Mouse (Mus musculus) hindbrain, embryonic 15.5 days (tissue): Measurements from ENCODE around the gene Slc6a3. TPM values are rescaled to one million over a fixed set of nuclear protein-coding genes. Genes with fewer than 3 reads are reported as not detected.

Experiments
- ATAC-seq: fragments of 200-750 bp; cut with Nextera tagmentation; 2 replicates; pipeline ENCODE4 v1.8.0; 2017; ENCODE audit warnings: low read depth, moderate number of reproducible peaks, moderate TSS enrichment; ENCODE audit not compliant: low FRiP score
- H3K27ac ChIP-seq: fragments of 300-500 bp; sonication (generic); replicated peaks from 2 replicates; pipeline ENCODE4 v1.5.1; 2015; ENCODE audit warnings: mild to moderate bottlenecking, inconsistent platforms
- H3K27me3 ChIP-seq: fragments of 300-500 bp; sonication (generic); 2 replicates; pipeline ENCODE4 v1.6.1; 2015; ENCODE audit warnings: control low read depth, inconsistent platforms
- H3K36me3 ChIP-seq: fragments of 300-500 bp; sonication (generic); 2 replicates; pipeline ENCODE4 v1.6.1; 2015; ENCODE audit warnings: control low read depth, inconsistent platforms
- H3K4me1 ChIP-seq: fragments of 300-500 bp; sonication (generic); replicated peaks from 2 replicates; pipeline ENCODE4 v1.6.1; 2015; ENCODE audit warnings: control low read depth, inconsistent platforms
- H3K4me2 ChIP-seq: fragments of 300-500 bp; sonication (generic); 2 replicates; pipeline ENCODE4 v1.6.1; 2015; ENCODE audit warnings: moderate library complexity, mild to moderate bottlenecking, inconsistent platforms
- H3K4me3 ChIP-seq: fragments of 300-500 bp; sonication (generic); 2 replicates; pipeline ENCODE4 v1.5.1; 2015; ENCODE audit warnings: mild to moderate bottlenecking, inconsistent platforms
- H3K9ac ChIP-seq: fragments of 300-500 bp; sonication (generic); 2 replicates; pipeline ENCODE4 v1.6.1; 2015; ENCODE audit warnings: inconsistent platforms
- H3K9me3 ChIP-seq: fragments of 300-500 bp; sonication (generic); 2 replicates; pipeline ENCODE4 v1.6.1; 2016; ENCODE audit warnings: control low read depth, inconsistent platforms
- WGBS: fragments of 180-500 bp; shearing (Covaris S2); methylation state at CpG from one replicate; pipeline ENCODE4 v1.1.7; 2015; 5-methylcytosine and 5-hydroxymethylcytosine counted together
- polyA plus RNA-seq: library from polyadenylated mRNA; unstranded; fragments of >200 nt; fragmentation: Nextera tagmentation; extraction: Ambion mirVana; gene quantifications from 2 replicates; pipeline ENCODE4 v1.2.1, GENCODE M21; 2015

The Slc6a3 gene
- polyA plus RNA-seq, 1 experiment from 2014 or later, result 0.23 TPM

DNA sequence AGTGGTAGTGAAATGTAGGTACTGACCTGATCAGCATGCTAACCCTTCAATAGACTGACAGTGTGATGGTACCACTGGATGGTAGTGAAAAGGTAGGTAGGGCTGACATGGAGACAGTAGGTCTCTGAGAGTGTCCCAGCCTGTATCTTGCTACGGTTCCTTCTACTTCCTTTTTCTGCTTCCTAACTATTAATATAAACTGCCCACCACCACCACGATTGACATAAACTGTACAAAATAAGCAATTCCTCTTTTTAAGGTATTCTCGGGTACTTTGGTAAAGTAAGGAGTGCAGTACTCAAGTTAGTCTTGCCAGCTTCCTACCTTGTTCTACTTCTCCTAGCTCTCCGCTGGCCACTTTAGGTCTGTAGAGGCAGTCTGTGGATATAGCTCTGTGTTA is 59.7 kb downstream of the Slc6a3 start:
- Histone ChIP-seq H3K36me3 (no peaks in the 10 kb centered on the region), H3K4me1 (no peaks in the 10 kb centered on the region), H3K4me2 (no peak overlapping the region), H3K9ac (no peak overlapping the region), H3K4me3 (no peak overlapping the region), H3K9me3 (no peaks in the 10 kb centered on the region), H3K27me3 (peaks cover 3% of the 10 kb centered on the region; the same call in 1 of the 2 replicates), H3K27ac (no peak overlapping the region)
- ATAC-seq, result no peak
- 87% methylated on average over 4 of the region's 4 CpGs for whole genome bisulfite sequencing

DNA sequence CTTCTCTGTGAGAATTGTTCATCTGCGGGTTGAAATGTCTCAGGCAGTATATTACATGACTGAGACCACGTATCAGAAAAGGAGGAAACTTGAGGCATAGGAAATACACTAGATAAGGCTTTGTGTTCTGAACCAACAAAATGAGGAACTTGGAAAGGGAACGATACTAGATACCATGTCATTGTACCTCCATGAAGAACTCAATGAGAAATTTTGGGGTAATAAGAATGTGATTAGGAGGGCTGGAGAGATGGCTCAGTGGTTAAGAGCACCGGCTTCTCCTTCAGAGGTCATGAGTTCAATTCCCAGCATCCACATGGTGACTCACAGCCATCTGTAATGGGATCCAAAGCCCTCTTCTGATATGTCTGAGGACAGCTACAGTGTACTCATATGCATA is 63.7 kb downstream of the Slc6a3 start:
- Histone ChIP-seq H3K27ac (no peak overlapping the region), H3K9ac (no peak overlapping the region), H3K36me3 (no peaks in the 10 kb centered on the region), H3K4me3 (no peak overlapping the region), H3K9me3 (no peaks in the 10 kb centered on the region), H3K27me3 (peaks cover 3% of the 10 kb centered on the region; the same call in 1 of the 2 replicates), H3K4me2 (no peak overlapping the region), H3K4me1 (peaks cover 16% of the 10 kb centered on the region)
- whole genome bisulfite sequencing, result 83% methylated on average over 4 of the region's 4 CpGs
- no peak for ATAC-seq

DNA sequence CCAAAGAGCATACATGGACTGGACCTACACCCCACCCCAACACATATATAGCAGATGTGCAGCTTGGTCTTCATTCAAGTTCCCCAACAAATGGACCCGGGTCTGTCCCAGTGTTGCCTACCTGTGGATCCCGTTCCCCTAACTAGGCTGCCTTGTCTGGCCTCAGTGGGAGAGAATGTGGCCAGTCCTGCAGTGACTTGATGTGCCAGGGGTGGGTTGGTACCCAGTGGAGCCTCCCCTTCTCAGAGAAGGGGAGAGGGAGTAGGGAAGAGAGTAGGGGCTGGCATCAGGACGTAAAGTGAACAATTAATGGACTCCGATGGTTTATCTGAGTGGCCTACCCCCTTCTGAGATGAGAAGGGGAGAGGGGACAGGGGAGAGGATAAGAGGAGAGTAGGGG is 66.5 kb downstream of the Slc6a3 start:
- no peak; the same call in 1 of the 2 replicates for ATAC-seq
- Histone ChIP-seq H3K27ac (peak overlapping the region; percentile 80; the same call in 1 of the 2 replicates), H3K27me3 (no peaks in the 10 kb centered on the region), H3K4me1 (peaks cover 22% of the 10 kb centered on the region), H3K4me3 (peak overlapping the region; percentile 78), H3K9me3 (no peaks in the 10 kb centered on the region), H3K9ac (peak overlapping the region; percentile 73), H3K4me2 (peak overlapping the region; percentile 82), H3K36me3 (peaks cover 23% of the 10 kb centered on the region)
- 48% methylated on average over 4 of the region's 4 CpGs for WGBS

DNA sequence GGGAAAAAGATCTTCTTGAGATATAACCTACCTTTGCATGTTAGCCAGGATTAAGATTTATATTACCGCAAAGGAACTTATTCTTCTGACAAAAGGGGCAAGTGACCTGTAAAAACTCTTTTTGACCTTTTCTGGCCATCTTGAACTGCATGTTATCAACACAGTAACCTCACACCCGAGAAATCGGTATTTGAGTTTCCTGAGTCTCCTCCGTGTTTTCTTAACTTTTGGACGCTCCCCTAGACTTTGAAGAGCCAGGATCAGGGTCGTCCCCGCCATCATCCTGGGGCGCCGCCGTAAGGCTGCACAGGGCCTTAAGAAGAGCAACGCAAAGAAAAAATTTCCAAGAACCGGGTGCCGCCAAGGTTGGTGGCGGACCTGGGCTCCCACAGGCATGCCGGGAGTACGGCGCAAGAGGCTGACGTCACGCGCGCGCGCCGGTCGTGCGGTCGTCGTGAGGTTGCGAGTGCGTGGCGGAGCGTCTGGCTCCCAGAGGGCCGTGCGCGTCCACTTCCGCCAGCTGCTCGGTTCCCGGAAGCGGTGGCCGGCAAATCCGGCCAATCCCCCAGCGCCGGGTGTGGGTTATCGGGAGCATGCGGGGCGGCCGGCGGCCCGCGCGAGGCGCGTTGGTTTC is 67.1 kb downstream of the Slc6a3 start, which contains the start of gene Clptm1l:
TSS of gene Clptm1l (plus strand) at position 485 of the 634 bp plus-strand sequence.
- H3K4me3 ChIP-seq, result peak within 1 kb of the TSS; percentile 78
- H3K4me1 ChIP-seq, result peaks cover 22% of the 10 kb centered on the region
- H3K36me3 ChIP-seq, result peaks cover 28% of the 10 kb centered on the region
- H3K9me3 ChIP-seq, result no peaks in the 10 kb centered on the region
- peak within 1 kb of the TSS; percentile 82 for H3K4me2 ChIP-seq
- ATAC-seq, result peak; percentile 98
- no peaks in the 10 kb centered on the region for H3K27me3 ChIP-seq
- peak within 1 kb of the TSS; percentile 80 for H3K27ac ChIP-seq
- WGBS, result under 1% methylated on average over 50 of the region's 53 CpGs
- peak within 1 kb of the TSS; percentile 73 for H3K9ac ChIP-seq

DNA sequence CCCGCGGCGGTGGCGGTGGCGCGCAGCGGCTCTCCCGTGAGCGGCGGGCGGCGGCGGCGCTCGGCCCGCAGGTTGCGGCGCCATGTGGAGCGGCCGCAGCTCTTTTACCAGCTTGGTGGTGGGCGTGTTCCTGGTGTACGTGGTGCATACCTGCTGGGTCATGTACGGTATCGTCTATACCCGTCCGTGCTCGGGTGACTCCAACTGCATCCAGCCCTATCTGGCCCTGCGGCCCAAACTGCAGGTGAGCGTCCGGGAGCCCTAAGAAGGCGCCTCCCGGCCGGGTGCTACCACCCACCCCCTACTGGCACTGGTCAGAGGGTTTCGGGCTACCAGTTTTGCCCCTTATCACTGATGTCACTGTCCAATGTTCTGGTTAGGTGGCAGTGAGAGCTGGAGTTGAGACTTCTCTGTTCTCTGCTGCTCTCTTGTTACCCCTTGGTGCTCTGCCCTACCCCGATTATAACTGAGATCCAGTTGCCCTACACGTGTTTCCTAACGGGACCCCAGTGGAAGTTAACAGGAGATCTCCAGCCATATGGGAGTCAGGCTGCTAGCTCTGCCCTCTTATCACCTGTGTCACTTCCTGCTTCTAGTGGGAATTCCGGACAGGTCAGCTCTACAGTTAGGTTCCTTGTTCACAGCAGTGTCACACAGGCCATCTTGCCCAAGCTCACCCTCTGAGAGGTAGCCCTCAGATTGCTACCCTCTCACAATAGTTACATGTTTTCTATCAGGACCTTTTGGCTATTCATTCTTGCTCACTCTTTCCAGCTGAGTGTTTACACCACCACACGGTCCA is 67.8 kb downstream of the Slc6a3 start:
- 4% methylated on average over 39 of the region's 39 CpGs for WGBS
- Histone ChIP-seq H3K4me2 (peak overlapping the region; percentile 82), H3K9me3 (no peaks in the 10 kb centered on the region), H3K4me1 (peaks cover 22% of the 10 kb centered on the region), H3K36me3 (peaks cover 35% of the 10 kb centered on the region), H3K27ac (peak overlapping the region; percentile 75), H3K4me3 (peak overlapping the region; percentile 78), H3K27me3 (no peaks in the 10 kb centered on the region), H3K9ac (peak overlapping the region; percentile 73)
- ATAC-seq, result peak; percentile 91

DNA sequence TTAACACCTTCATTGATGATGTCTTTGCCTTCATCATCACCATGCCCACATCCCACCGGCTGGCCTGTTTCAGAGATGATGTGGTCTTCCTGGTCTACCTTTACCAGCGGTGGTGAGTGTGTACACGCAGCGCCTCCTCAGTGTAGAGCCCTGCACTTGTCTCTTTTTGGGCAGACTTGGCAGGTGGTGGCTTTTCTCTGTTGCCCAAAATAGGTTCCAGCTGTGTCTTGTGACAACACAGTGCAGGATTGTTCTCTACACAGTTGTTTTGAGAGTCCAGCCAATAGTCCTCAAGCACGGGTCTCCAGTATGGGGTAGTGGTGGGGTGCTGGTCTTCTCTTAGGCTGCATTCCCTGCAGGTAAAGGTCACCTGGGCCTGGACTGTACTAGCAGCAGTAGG is 81.9 kb downstream of the Slc6a3 start:
- 91% methylated on average over 5 of the region's 5 CpGs for WGBS
- Histone ChIP-seq H3K27ac (no peak overlapping the region), H3K36me3 (peaks cover 82% of the 10 kb centered on the region), H3K4me2 (no peak overlapping the region), H3K4me3 (no peak overlapping the region), H3K4me1 (no peaks in the 10 kb centered on the region), H3K27me3 (no peaks in the 10 kb centered on the region), H3K9ac (no peak overlapping the region), H3K9me3 (no peaks in the 10 kb centered on the region)
- ATAC-seq, result no peak

DNA sequence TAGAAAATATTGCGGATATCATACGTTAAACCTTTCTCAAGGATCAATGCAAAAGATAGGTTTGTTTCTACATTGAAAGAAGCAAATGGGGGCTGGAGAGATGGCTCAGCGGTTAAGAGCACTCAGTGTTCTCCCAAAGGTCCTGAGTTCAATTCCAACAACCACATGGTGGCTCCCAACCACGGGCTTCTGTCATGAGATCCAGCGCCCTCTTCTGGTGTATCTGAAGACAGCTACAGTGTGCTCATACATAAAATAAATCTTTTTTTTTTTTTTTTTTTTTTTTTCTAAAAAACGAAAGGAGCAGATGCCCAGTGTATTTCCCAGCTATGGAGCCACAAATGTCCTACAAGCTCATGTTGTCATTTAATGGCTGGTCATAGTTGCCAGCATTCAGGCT is 84.1 kb downstream of the Slc6a3 start:
- H3K4me3 ChIP-seq, result no peak overlapping the region
- WGBS, result 67% methylated on average over 6 of the region's 6 CpGs
- no peaks in the 10 kb centered on the region for H3K4me1 ChIP-seq
- no peak overlapping the region for H3K9ac ChIP-seq
- H3K4me2 ChIP-seq, result no peak overlapping the region
- H3K9me3 ChIP-seq, result no peaks in the 10 kb centered on the region
- ATAC-seq, result no peak
- no peaks in the 10 kb centered on the region for H3K27me3 ChIP-seq
- peaks cover 60% of the 10 kb centered on the region for H3K36me3 ChIP-seq
- H3K27ac ChIP-seq, result no peak overlapping the region

DNA sequence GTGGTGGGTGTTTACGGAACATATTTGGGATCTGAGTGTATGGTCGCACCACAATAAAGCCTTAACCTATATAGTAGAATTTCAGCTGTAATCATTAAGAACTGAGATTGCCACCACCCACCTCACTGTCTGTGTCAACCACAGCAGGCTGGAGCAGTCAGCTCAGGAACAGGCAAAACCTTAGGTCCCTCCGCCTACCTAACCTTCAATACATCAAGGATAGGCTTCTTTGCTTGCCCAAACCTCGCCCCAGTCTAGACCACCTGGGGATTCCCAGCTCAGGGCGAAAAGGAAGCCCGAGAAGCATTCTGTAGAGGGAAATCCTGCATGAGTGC is 89.8 kb downstream of the Slc6a3 start:
- peaks cover 28% of the 10 kb centered on the region for H3K4me1 ChIP-seq
- H3K36me3 ChIP-seq, result peaks cover 5% of the 10 kb centered on the region; the same call in 1 of the 2 replicates
- no peak overlapping the region for H3K27ac ChIP-seq
- 38% methylated on average over 6 of the region's 6 CpGs for WGBS
- H3K27me3 ChIP-seq, result no peaks in the 10 kb centered on the region
- peak overlapping the region; percentile 90 for H3K4me2 ChIP-seq
- peak; percentile 52 for ATAC-seq
- peak overlapping the region; percentile 51 for H3K4me3 ChIP-seq
- H3K9me3 ChIP-seq, result no peaks in the 10 kb centered on the region
- H3K9ac ChIP-seq, result 0 out of 2 replicates have a peak overlapping the region, but pooled peaks have one; percentile 65

DNA sequence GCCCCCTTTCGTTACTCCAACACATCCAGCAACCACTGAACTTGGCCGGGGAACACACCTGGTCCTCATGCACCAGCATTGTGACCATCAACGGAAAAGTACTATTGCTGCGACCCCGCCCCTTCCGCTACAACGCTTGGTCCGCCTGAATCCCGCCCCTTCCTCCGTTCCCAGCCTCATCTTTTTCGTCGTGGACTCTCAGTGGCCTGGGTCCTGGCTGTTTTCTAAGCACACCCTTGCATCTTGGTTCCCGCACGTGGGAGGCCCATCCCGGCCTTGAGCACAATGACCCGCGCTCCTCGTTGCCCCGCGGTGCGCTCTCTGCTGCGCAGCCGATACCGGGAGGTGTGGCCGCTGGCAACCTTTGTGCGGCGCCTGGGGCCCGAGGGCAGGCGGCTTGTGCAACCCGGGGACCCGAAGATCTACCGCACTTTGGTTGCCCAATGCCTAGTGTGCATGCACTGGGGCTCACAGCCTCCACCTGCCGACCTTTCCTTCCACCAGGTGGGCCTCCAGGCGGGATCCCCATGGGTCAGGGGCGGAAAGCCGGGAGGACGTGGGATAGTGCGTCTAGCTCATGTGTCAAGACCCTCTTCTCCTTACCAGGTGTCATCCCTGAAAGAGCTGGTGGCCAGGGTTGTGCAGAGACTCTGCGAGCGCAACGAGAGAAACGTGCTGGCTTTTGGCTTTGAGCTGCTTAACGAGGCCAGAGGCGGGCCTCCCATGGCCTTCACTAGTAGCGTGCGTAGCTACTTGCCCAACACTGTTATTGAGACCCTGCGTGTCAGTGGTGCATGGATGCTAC is 90.4 kb downstream of the Slc6a3 start, which contains the start of gene Tert:
TSS of gene Tert (plus strand) at position 167 of the 805 bp plus-strand sequence.
- Histone ChIP-seq H3K4me1 (peaks cover 28% of the 10 kb centered on the region), H3K9ac (peak within 1 kb of the TSS; percentile 65), H3K9me3 (no peaks in the 10 kb centered on the region), H3K4me2 (peak within 1 kb of the TSS; percentile 90), H3K27ac (peak within 1 kb of the TSS; percentile 26; the same call in 1 of the 2 replicates), H3K36me3 (peaks cover 5% of the 10 kb centered on the region; the same call in 1 of the 2 replicates), H3K4me3 (peak within 1 kb of the TSS; percentile 51), H3K27me3 (no peaks in the 10 kb centered on the region)
- WGBS, result 7% methylated on average over 47 of the region's 47 CpGs
- ATAC-seq, result peak; percentile 89
